Mouse (Mus musculus): ENCODE data around the gene Pmepa1.

Pmepa1 gene

GRCm38 (mm10) chr2:173225906-173226305, 50.4 kb downstream of the Pmepa1 start:
- DNase-seq (ENCODE audit: low spot score), result no peak

- DNase-seq (ENCODE audit: low spot score), result no peak
Observed at GRCm38 (mm10) chr2:173224832-173225231, 51.5 kb downstream of the Pmepa1 start.

GRCm38 (mm10) chr2:173224097-173224496, 52.2 kb downstream of the Pmepa1 start:
- DNase-seq (ENCODE audit: low spot score), result no peak

GRCm38 (mm10) chr2:173223496-173223895, 52.8 kb downstream of the Pmepa1 start:
- DNase-seq (ENCODE audit: low spot score), result no peak

- no peak for DNase-seq (ENCODE audit: low spot score)
Observed at GRCm38 (mm10) chr2:173220754-173221153, 55.6 kb downstream of the Pmepa1 start.

GRCm38 (mm10) chr2:173219256-173219954, 56.9 kb downstream of the Pmepa1 start:
- DNase-seq (ENCODE audit: low spot score), result no peak

GRCm38 (mm10) chr2:173218416-173219141, 57.8 kb downstream of the Pmepa1 start, which contains the start of gene Zbp1:
Gene Zbp1 (minus strand): TSS chr2:173218923.
- DNase-seq (ENCODE audit: low spot score), result peak; percentile 2

GRCm38 (mm10) chr2:173217763-173218258, 58.5 kb downstream of the Pmepa1 start:
- DNase-seq (ENCODE audit: low spot score), result peak; percentile 6

- DNase-seq (ENCODE audit: low spot score), result peak; percentile 6
Observed at GRCm38 (mm10) chr2:173217246-173217645, 59.1 kb downstream of the Pmepa1 start.

- DNase-seq (ENCODE audit: low spot score), result peak; percentile 6
Observed at GRCm38 (mm10) chr2:173216840-173217239, 59.5 kb downstream of the Pmepa1 start.

GRCm38 (mm10) chr2:173212227-173212626, 64.1 kb downstream of the Pmepa1 start:
- no peak for DNase-seq (ENCODE audit: low spot score)

GRCm38 (mm10) chr2:173209091-173209815, 67.1 kb downstream of the Pmepa1 start:
- DNase-seq (ENCODE audit: low spot score), result no peak

GRCm38 (mm10) chr2:173207051-173207450, 69.3 kb downstream of the Pmepa1 start:
- no peak for DNase-seq (ENCODE audit: low spot score)

GRCm38 (mm10) chr2:173205563-173206099, 70.7 kb downstream of the Pmepa1 start:
- no peak for DNase-seq (ENCODE audit: low spot score)

- no peak for DNase-seq (ENCODE audit: low spot score)
Observed at GRCm38 (mm10) chr2:173204671-173205070, 71.7 kb downstream of the Pmepa1 start.

GRCm38 (mm10) chr2:173203726-173204125, 72.6 kb downstream of the Pmepa1 start:
- DNase-seq (ENCODE audit: low spot score), result no peak

- no peak for DNase-seq (ENCODE audit: low spot score)
Observed at GRCm38 (mm10) chr2:173202924-173203689, 73.2 kb downstream of the Pmepa1 start.

GRCm38 (mm10) chr2:173194796-173195195, 81.5 kb downstream of the Pmepa1 start:
- DNase-seq (ENCODE audit: low spot score), result no peak

- DNase-seq (ENCODE audit: low spot score), result no peak
Observed at GRCm38 (mm10) chr2:173187182-173187855, 89.0 kb downstream of the Pmepa1 start.

- peak; percentile 69 for DNase-seq (ENCODE audit: low spot score)
Observed at GRCm38 (mm10) chr2:173186047-173186943, 90.0 kb downstream of the Pmepa1 start.

Data from urinary bladder, postnatal 10 days (tissue).